2 mouse cellular contexts compared by ENCODE assay signal in genomic region chr10:80041409-80042060, GRCm38 (mm10).
A peak's percentile ranks its signal among the peaks of the same experiment; 100 is the strongest.
TF ChIP-seq lines count a peak whose summit lies in the region.

No protein-coding gene starts in this region.

TF ChIP-seq in CH12.LX, 34 proteins besides CTCF, POLR2A, EP300 and RAD21:
- peak; percentile 80 for TF ChIP-seq TBP (conservative IDR thresholded peaks at IDR 0.05; ENCODE audit: low read depth, low read length)

TF ChIP-seq in MEL, 35 proteins besides CTCF, POLR2A, EP300 and RAD21:
- TF ChIP-seq TBP (IDR thresholded peaks at IDR 0.05; ENCODE audit: low read depth, low read length) = peak; percentile 88
